Mouse (Mus musculus) gastrocnemius, postnatal 36 days (tissue): ENCODE data around the gene Gbx2. TPM values are rescaled to one million over a fixed set of nuclear protein-coding genes. Genes with fewer than 3 reads are reported as not detected.

Source experiments
- DNase-seq, 2 experiments: peaks; one replicate each; pipeline ENCODE4 v3.0.0; 2022
- intact Hi-C: fragments of 180-260 bp; cut with DNase I; formaldehyde crosslinking; loops from one replicate; pipeline ENCODE4 v1.15.1; 2025
- total RNA-seq, 2 experiments: library from RNA; stranded (reverse); gene quantifications; 2 replicates each; pipeline ENCODE4 v1.2.3; 2021

The Gbx2 gene
- total RNA-seq, 2 experiments from 2014 or later, result 0.20 to 0.35 TPM

DNA sequence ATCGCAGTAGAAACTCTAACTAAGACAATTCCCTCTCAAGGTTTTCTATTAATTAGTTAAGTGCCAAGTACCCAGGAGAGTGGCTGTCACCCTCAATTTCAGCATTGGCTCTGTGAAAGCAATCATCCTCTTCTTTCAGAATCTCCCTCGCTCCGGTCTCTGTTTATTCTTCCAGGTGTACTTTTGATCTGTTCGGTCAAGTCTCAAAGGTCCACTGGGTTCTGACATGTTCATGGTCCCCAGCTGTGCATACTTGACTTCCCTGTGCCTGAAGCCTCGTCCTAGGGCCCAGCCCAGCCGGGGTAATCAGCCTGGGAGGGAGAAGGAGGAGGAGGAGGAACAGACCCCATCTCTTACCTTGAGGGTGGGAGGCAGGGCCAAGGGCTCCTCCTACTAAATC lies 11.8 kb downstream of the Gbx2 start:
- DNase-seq, result no peak
- intact Hi-C loops, result no loop called here

DNA sequence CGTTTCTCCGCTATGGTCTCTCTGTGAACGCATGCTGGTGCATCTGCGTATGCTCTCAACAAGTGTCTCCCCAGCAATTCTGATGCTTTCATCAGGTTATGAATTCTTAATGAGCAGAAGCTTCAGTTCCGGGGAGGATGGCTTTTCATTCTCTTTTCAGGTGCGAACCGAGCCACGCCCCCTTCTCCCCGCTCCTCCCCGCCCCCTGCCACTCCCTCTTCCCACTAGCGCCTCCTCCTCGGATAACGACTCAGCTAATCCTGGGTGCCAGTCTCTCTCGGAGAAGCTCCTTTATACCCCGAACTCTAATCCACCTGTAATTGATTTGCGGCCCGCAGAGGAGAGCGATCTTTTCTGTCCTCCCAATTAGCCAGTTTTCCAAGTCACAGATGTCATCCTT lies 12.9 kb downstream of the Gbx2 start:
- intact Hi-C loops, result no loop called here
- DNase-seq, result no peak

DNA sequence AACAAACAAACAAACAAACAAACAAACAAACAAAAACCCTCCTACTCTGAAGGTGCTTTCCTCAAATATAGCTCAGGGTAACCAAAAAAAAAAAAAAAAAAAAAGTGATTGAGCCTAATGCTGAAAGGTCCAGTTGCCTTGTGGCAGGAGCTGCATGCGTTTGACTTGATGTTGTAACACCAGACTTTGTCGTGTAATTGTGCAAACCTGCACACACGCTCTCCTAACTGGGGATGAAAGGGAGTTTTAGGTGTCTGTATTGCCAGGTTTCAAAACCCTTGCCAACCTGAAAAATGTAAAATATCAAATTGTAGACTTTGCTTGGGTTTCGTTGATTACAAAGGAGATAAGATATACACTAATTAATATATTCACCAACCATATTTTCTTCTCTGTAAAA lies 17.4 kb downstream of the Gbx2 start:
- intact Hi-C loops, result no loop called here
- no peak for DNase-seq

DNA sequence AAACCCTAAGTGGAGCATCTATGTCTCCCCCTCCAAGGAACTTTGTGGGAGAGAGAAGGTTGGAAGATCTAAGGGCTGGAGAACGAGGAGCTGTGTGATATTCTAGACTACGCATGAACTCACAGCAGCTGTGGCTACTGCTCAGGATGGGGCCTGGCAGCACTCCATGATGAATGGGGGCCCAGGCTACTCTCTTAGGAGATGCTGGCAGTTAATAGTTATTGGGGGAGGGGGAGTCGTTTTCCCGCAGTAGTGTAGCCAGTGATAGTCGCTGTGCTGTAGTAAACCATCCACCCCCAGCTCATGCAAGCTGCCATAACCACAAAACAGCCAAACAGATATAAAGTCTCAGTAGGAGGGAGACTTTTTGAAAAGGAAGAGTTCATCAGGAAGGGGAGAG lies 18.6 kb downstream of the Gbx2 start:
- intact Hi-C loops, result no loop called here
- no peak for DNase-seq

DNA sequence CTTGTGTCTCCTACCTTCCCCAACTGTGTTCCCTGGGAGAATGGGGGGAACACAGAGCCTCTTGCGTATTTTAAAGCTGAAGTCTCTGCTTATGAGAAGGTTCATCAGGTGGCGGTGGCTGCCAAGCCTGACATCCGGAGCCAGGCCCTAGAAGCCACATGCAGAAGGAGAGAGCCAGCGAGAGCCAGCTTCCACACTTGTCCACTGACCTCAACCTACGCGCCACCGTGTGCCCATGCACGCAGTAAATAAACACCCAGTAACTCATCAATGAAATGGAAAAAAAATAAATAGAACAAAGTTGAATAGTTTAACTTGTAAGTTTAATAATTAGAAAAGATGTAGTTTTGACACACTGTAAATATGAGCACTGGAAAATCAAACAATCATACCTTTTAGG lies 21.2 kb downstream of the Gbx2 start:
- intact Hi-C loops, result no loop called here
- no peak for DNase-seq

DNA sequence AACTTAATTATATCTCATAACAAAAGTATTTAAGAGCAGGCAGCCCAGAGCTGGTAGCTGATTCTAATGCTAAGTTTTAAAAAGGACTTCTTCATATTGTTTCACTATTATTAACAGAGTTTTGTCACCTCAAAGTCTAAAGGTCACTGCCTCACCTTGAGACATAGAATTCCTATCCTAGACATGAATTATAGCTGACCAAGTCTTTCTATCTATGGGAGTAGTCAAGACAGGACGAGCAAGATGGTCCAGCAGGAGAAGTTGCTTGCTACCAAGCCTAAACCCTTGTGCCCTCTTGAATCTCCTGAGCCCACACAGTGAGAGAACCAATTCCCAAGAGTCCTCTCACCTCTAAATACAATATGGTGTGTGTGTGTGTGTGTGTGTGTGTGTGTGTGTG lies 28.3 kb downstream of the Gbx2 start:
- intact Hi-C loops, result no loop called here
- DNase-seq, result no peak

DNA sequence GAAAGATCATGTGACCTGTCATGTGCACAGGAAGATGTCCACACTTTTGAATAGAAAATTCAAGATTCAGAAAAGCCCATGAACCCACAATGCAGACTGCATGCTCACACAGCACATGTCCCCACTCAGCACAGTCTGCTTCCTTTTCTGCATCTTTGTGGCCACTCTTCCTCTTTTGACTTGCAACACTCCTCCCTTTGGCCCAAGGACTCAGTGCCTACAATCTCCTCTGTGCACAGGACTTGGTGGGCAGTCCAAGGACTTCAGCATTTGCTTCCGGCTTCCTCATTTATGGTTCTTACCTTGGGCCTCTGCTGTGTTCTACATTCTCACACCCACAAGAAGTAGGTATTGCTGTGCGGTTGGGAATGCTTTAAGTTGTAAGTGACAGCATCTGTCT lies 28.7 kb downstream of the Gbx2 start:
- intact Hi-C loops, result no loop called here
- DNase-seq, result no peak

DNA sequence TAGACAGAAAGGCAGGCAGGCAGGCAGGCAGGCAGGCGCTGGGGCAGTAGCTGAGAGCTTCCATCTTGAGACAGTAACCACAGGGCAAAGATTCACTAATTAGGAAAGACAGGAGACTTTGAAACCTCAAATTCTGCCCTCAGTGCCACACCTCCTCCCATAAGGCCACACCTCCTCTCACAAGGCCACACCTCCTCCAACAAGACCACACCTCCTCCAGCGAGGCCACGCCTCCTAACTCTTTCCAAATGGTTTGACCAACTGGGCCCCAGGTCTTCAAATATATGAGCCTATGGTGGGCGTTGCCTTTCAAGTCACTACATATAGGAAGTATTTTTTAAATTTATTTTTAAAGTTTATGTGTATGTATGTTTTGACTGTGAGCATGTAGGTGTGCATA lies 29.6 kb downstream of the Gbx2 start:
- intact Hi-C loops, result no loop called here
- DNase-seq, result no peak

DNA sequence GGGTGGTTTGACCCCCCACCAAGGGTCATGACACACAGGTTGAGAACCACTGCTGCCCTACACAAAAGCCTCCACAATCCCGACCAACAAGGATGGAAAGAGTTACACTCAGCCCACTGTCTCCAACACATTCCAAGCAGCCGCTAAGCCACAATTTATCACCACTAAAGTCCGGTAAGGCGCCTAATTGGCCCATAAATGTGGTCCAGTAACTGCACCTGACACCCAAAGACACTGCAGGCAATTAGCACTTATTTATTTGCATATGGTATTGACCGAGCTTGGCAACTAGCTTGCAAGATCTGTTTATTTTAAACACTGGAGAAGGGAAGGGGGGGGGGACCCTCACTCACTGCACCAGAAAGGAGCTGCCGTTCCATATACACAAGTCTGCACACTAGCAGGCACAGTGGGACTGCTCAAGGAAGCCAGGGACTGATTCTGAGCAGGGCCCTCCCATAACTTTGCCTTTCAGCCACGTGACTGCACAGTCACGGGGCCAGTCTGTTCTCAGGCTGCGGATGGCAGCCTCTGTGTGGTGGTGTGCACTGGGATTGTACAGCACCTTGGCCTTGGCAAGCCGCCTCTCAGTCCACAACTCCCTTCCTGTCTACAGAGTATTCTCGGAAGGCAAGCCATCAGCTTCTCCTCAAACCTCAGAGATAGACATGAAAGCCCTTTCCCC lies 31.1 kb downstream of the Gbx2 start:
- no peak for DNase-seq
- intact Hi-C loops, result no loop called here

DNA sequence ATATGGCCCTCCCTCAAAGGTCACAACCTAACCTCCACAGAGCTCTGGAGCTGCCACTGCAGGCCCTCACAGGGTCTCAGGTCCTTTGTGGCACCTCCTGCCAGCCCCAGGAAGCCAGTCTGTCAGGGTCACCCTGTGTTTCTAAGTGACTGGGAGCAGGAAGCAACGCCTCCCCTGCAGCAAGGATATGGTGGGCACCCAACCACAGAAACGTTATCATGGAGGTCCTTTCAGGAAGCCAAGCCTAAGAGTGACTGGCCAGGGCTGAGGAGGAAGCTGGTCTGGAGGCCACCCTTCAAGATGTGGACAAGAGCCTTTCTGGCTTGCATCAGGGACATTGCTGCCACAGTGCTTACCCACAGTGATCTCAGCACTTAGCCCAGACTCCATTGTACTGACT lies 31.9 kb downstream of the Gbx2 start:
- intact Hi-C loops, result no loop called here

DNA sequence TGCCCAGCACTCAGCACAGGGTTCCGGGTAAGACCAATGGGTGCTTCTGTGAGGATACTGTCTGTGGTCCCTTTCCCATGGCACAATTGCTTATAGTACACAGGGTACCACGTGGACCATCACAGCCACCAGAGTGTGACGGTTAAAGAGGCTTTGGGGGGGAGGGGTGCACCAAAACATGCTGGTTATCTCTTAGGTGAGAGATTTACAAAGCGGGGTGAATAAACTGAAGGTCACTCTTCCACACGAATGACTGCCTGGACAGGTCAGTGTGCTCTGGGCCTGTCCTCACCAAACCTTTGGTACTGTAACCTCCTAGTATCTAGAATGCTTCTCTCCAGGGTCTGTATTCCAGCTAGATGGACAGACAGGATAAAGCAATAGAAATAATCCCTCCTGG lies 35.2 kb downstream of the Gbx2 start:
- intact Hi-C loops, result no loop called here
- no peak for DNase-seq

More for the DNA sequence above, 31.9 kb downstream of the Gbx2 start:
- no peak for DNase-seq

DNA sequence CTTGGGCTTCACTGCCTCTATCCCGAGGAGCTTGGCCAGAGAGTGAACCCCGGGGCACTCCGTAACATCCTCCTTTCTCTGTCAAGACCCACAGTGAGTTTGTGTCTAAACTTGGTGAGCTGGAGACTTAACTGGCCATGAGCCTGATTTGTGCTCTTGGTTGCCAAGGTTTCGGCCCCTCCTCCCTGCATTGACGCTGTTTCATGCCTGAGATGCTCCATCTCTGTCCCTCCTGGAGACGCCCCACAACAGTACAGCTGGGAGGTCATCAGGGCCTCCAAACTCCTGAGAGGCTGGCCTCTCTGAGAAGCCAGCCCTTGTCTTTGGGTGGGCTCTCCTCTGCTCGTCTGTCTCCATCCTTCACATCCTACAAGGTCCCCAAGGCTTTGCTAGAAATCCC lies 38.7 kb downstream of the Gbx2 start:
- no peak for DNase-seq
- intact Hi-C loops, result no loop called here

DNA sequence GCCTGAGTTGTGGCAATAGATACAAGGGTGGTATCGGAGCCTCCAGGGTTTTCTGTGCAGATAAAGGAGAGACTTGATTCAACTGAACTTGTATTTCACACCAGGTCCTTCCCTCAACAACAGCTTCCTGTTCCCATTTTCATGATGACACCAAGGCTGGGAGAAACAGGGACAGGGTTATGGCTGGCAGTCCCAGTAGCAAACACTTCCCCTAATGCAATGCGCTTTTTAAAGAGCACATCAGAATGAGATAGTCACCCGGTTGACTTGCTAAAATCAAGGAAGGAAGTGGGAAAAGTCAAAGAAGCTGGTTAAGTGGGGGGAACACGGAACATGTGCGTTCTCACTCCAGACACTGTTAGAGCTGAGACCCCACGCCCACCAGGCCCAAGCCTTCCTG lies 39.6 kb downstream of the Gbx2 start:
- intact Hi-C loops, result no loop called here
- DNase-seq, result no peak

DNA sequence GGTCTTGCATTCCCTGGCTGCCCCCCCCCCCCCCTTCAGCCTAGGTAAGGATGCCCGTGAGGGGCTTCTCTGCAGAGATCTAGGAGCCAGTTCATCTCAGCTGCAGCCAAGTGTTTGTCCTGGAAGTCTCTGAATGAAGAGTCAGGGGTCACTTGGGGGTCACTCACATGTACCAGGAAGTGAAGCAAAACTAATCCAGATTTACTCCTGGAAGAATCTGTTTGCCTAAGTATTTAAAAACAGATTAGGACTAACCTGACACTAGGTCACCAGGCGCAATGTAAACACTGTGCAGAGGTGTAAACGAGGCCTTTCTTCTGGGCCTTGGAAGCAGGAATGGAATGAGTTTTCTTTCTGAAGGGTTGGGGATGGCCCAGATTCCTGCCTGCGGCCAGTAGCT lies 45.3 kb downstream of the Gbx2 start:
- intact Hi-C loops, result no loop called here
- no peak for DNase-seq

DNA sequence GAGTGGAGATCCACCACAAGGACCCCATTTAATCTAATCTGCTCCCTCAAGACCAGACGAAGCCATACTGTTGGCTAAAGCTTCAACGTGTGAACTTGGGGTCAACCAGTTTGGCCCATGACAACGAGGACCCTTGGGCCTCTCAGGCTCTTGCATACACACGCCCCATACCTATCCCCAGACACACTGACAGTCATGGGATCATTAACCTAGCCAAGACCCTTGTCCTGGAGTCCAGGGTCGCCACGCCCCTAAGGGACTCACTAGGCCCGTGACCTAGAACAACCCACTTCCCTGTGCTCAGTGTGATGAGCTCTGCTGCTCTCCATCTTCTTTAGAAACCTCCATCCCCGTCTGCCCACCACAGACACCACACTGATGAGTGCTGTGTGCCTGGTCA lies 46.6 kb downstream of the Gbx2 start:
- DNase-seq, result no peak
- intact Hi-C loops, result no loop called here

DNA sequence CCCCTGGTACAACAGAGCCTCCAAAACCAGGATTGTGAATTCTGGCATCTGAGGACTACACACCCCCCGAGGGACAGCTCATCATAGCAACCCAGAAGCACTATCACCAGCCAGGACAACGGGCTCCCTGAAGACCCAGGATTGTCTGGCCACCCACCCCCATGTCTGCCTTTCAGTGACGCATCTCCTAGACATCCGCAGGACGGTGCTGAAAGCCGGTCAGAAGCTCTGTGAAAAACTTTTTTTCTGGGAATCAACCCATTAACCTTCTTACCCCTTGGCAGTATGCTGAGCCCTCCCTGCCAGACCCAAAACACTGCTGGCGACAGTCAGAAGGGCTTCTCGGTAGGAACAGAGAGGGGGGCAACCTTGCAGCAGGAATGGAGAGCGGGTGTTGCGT lies 50.1 kb downstream of the Gbx2 start:
- intact Hi-C loops, result no loop called here
- no peak for DNase-seq

DNA sequence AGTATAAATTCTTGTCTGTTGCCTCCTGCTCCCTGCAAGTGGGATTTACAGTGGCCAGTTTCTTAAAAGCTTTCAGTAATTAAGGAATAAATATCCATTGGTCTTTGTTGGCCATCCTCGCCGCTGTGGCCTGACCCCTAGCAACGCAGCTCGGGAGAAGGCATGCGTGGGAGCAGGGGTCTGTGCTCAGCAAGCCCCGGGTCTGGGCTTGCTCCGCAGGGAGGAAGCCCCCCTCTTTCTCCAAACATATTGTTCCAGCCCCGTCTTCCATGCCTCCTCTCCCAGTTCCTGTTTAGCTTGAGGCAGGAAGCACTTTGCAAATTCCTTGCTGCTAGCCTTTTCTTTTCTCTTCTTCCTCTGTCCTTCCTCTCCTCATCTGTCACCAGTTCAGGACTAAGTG lies 50.8 kb downstream of the Gbx2 start:
- intact Hi-C loops, result no loop called here

DNA sequence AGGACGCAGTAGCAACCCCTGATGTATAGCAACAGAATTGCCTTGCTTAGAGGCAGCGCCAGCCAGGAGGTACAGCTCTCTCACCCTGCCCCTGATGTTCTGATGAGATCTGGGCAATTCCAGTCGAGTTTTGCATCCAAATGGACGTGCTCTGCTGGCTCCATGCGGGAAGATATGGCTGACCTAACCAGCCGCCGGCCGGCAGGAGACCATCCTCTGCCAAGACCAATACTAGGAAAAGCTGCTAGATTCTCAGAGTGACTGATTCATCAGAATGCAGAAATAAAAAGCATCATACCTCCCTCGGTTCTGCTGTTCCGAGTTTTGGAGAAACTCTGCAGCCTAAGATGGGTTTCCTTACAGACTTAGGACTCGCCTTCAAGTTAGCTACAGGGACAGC lies 52.5 kb downstream of the Gbx2 start:
- DNase-seq, result no peak
- intact Hi-C loops, result no loop called here

More for the DNA sequence above, 50.8 kb downstream of the Gbx2 start:
- DNase-seq, result no peak

Other genes with a start within 250 kb of the Gbx2 start
- 10 to 100 TPM; 21.8 to 26.9 TPM for gene Asb18, start 83.5 kb upstream of the Gbx2 start, total RNA-seq
- gene Iqca, start 222.2 kb upstream of the Gbx2 start, total RNA-seq, result not detected